Mouse (Mus musculus) testis, adult 2 months (tissue): ENCODE results near the gene Lypla2. TPM values are rescaled to one million over a fixed set of nuclear protein-coding genes. Genes with fewer than 3 reads are reported as not detected.

Source experiments
- H3K27ac ChIP-seq: fragments of 200-500 bp; 2 replicates; pipeline ENCODE4 v1.5.1; 2012; ENCODE audit warnings: low read depth, low read length; ENCODE audit not compliant: control insufficient read depth, insufficient read depth
- H3K27me3 ChIP-seq: fragments of 200-500 bp; 2 replicates; pipeline ENCODE4 v1.6.1; 2012; ENCODE audit warnings: mild to moderate bottlenecking, low read length, moderate library complexity; ENCODE audit not compliant: control insufficient read depth, insufficient read depth
- H3K36me3 ChIP-seq: fragments of 200-500 bp; 2 replicates; pipeline ENCODE4 v1.6.1; 2012; ENCODE audit warnings: mild to moderate bottlenecking, low read length; ENCODE audit not compliant: control insufficient read depth, insufficient read depth
- H3K4me1 ChIP-seq: fragments of 200-500 bp; 2 replicates; pipeline ENCODE4 v1.6.1; 2012; ENCODE audit warnings: low read length; ENCODE audit not compliant: control insufficient read depth, insufficient read depth
- H3K4me3 ChIP-seq: fragments of 200-500 bp; 2 replicates; pipeline ENCODE4 v1.5.1; 2012; ENCODE audit warnings: low read depth, mild to moderate bottlenecking, low read length, moderate library complexity, mixed read lengths; ENCODE audit not compliant: control insufficient read depth
- CTCF ChIP-seq: fragments of 200-500 bp; IDR thresholded peaks from 2 replicates; pipeline ENCODE4 v1.5.1; 2012; ENCODE audit warnings: low read depth, mild to moderate bottlenecking, inconsistent platforms, low read length, moderate library complexity; ENCODE audit not compliant: control insufficient read depth, insufficient read depth, insufficient replicate concordance
- POLR2A ChIP-seq: fragments of 200-500 bp; IDR thresholded peaks from 2 replicates; pipeline ENCODE4 v1.6.1; 2012; ENCODE audit warnings: low read depth, mild to moderate bottlenecking, inconsistent platforms, low read length, moderate library complexity; ENCODE audit not compliant: control insufficient read depth
- polyA plus RNA-seq: library from polyadenylated mRNA; depleted of rRNA; stranded (reverse); fragments of >200 nt; gene quantifications from 2 replicates; pipeline ENCODE4 v1.2.3, GENCODE M21; 2012

The Lypla2 gene
- polyA plus RNA-seq, 1 experiment = 24.6 TPM

DNA sequence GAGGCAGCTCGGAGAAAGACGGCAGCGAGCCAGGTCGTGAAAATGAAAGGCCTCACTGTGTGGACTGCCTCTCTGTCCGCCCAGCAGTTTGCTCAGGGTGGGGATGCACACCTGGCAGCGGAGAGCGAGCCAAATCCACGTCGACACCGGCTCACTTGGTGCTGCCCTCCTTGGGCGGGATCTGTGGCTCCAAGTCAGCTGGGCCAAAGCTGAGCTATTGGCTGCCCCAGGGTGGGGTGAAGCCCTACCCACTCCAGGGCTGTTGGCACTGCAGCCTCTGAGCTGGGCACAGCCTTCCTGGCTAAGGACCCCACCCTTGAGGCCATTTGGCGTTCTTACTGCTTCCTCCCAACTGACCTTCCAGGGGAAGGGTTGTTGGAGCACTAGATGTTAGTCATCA lies 8.0 kb downstream of the Lypla2 start:
- Histone ChIP-seq H3K27me3 (no peaks in the 10 kb centered on the region), H3K36me3 (no peaks in the 10 kb centered on the region), H3K4me3 (peak overlapping the region; percentile 86), H3K4me1 (peaks cover 9% of the 10 kb centered on the region), H3K27ac (no peak overlapping the region)
- TF ChIP-seq CTCF (no peak), POLR2A (0 out of 2 replicates have a peak, but pooled peaks have one; percentile 10)

DNA sequence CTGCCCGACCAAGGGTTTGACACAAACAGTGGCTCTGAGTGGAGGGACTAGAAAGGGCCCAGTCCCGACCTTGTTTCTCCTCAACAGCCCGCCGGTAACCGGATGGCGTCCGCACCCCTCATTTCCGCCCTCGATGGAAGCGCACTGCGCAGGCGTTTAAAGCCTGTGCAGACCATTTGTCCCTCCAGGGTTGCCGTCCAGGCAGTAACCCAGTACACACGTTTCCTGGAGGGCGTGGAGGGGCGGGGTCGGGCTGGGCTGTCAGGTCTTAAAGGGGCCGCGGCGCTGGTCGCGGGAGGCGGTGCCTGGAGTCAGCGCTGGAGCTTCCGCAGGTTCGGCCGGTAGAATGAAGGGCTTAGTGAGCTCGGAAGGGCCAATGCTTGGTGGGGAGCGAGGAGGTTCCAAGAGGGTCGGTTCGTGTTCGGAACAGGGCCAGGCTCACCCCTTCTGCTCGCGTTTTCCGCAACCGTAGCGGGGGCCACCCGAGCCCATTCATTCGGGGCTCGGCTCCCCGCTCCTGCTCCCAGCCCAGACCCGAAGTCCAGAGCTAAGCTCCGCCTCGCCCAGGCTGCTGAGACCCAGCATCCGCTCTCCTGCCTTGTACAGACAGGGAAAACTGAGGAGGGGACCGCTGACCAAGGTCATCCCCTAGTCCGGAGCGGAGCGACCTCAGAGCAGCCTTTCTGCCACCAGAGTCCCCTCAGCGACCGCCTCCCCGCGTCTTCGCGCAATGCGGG lies 8.8 kb downstream of the Lypla2 start, which contains the start of gene Gale:
Gale (plus strand) TSS at position 271 of the 737 bp plus-strand sequence.
- Histone ChIP-seq H3K27me3 (no peaks in the 10 kb centered on the region), H3K27ac (peak within 1 kb of the TSS; percentile 80), H3K4me1 (peaks cover 9% of the 10 kb centered on the region), H3K36me3 (no peaks in the 10 kb centered on the region), H3K4me3 (peak within 1 kb of the TSS; percentile 86)
- TF ChIP-seq POLR2A (peak; percentile 92), CTCF (no peak)

DNA sequence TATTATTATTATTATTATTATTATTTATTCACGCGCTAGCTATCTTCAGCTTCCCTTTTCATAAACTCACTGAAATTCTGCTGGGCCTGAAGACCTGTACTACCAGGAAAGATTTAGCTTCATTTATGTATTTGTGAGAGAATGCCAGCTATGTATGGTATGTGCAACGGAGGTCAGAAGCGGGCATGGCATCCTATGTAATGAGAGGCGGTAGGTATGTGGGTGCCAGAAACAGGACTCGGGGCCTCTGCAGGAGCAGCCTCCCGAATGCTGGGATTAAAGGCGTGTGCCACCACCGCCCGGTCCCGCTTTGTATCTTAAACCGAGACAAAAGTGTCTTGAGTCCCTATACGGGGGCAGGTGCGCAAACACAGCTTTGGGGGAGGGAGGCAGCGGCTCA lies 9.5 kb downstream of the Lypla2 start:
- no peaks in the 10 kb centered on the region for H3K36me3 ChIP-seq

DNA sequence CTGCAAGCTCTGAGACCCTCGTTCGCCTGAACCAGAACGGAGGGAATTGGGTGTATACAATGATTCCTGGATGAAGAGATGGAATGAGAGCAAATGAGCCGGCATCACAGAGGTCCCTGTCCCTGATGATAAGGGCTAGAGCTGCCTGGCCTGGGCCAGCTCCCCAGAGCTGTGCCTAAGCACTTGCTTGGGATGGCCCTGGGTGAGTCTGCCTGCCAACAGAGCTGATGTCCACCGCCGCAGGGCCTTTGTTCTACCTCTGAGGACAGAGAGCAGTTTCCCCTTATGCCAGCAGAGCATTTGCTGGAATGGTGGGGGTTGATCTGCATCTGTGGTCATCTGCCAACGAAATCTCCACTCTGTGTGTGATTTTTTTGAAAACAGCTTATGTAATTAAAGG lies 10.2 kb downstream of the Lypla2 start:
- Histone ChIP-seq H3K36me3 (no peaks in the 10 kb centered on the region), H3K4me3 (no peak overlapping the region), H3K27ac (no peak overlapping the region), H3K4me1 (peaks cover 9% of the 10 kb centered on the region), H3K27me3 (no peaks in the 10 kb centered on the region)
- no peak for TF ChIP-seq POLR2A
- no peak for TF ChIP-seq CTCF

More for the DNA sequence above, 9.5 kb downstream of the Lypla2 start:
- Histone ChIP-seq H3K4me3 (peak overlapping the region; percentile 86), H3K4me1 (peaks cover 9% of the 10 kb centered on the region), H3K27ac (peak overlapping the region; percentile 80), H3K27me3 (no peaks in the 10 kb centered on the region)
- TF ChIP-seq POLR2A (no peak), CTCF (no peak)

DNA sequence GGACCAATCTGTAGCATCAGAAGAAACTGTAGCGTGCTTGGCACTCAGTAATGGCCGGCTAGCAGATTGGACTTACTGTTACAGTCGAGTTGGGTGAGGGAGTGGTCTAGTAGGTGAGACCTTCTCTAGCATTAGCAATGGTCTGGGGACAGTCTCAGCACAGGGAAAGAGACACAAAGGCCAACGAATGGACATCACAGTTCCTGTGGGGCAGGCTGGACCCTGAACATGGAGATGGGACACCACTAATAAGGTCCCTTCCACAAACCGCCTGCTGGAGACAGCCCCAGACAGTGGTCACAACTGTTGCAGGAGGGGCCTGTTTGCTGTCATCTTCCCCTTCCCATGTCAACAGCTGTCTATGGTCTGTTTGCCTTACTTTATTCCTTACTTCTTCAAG lies 10.7 kb downstream of the Lypla2 start:
- no peaks in the 10 kb centered on the region for H3K27me3 ChIP-seq
- H3K27ac ChIP-seq = no peak overlapping the region
- TF ChIP-seq POLR2A (no peak), CTCF (no peak)
- H3K4me3 ChIP-seq = no peak overlapping the region
- no peaks in the 10 kb centered on the region for H3K36me3 ChIP-seq
- peaks cover 9% of the 10 kb centered on the region for H3K4me1 ChIP-seq

DNA sequence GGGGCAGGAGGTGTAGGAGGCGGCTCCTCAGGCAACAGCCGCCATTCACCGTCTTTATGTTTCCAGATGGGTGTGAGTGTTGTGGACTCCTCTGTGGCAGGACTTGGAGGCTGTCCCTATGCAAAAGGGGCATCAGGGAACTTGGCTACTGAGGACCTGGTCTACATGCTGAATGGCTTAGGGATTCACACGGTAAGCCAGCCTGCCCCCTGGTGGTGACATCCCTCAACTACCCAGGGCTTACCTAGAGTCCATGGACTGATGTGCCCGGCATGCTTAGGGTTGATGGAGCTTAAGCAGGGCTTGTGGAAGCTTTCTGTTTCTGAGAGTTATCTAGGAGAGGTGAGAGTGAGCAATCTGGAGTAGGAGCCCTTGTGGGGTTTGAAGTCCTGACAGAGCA lies 11.7 kb downstream of the Lypla2 start:
- H3K36me3 ChIP-seq = no peaks in the 10 kb centered on the region
- no peak overlapping the region for H3K4me3 ChIP-seq
- no peak overlapping the region for H3K27ac ChIP-seq
- peaks cover 9% of the 10 kb centered on the region for H3K4me1 ChIP-seq
- TF ChIP-seq POLR2A (no peak), CTCF (peak; percentile 96; the same call in 1 of the 2 replicates)
- H3K27me3 ChIP-seq = no peaks in the 10 kb centered on the region

DNA sequence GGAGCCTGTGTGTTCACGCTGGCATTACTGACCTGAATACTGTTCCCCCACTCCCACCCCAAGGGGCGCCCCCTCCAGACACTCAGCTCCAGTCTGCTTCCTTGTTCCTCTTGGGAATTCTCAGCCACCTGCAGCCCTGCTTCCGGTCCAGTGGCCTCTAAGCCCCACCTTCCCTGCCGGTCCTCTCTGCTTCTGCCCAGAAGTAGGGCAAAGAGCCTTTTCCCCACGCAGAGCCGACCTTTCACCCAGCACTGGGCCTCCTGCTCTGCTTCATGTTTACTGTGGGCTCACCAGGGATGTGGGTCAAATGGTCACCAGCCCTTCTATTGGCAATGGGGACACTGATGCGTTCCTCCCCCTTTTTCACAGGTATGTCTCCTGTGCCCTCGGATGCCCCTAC lies 14.1 kb downstream of the Lypla2 start:
- H3K27ac ChIP-seq = no peak overlapping the region
- no peaks in the 10 kb centered on the region for H3K36me3 ChIP-seq
- TF ChIP-seq POLR2A (no peak), CTCF (no peak)
- H3K4me1 ChIP-seq = no peaks in the 10 kb centered on the region
- H3K4me3 ChIP-seq = no peak overlapping the region
- H3K27me3 ChIP-seq = no peaks in the 10 kb centered on the region
